Mouse (Mus musculus) bone marrow, adult 2 months (tissue): ENCODE results near the gene 1700017B05Rik.

Source experiments
- CTCF ChIP-seq: fragments of 200-500 bp; IDR thresholded peaks from 2 replicates; pipeline ENCODE4 v1.5.1; 2011; ENCODE audit warnings: low read length, control low read depth; ENCODE audit not compliant: control insufficient read depth, insufficient read depth
- POLR2A ChIP-seq: fragments of 200-500 bp; IDR thresholded peaks from 2 replicates; pipeline ENCODE4 v1.6.1; 2011; ENCODE audit warnings: low read depth, mild to moderate bottlenecking, control low read depth, low read length, borderline replicate concordance; ENCODE audit not compliant: control insufficient read depth

GRCm38 (mm10) chr9:57214500-57214899 is 47.9 kb downstream of the 1700017B05Rik start:
- TF ChIP-seq CTCF, result no peak
- TF ChIP-seq POLR2A, result no peak
